Mouse (Mus musculus): ENCODE results near the gene Fiz1.
"Not testable (repeated sequence)": the region's sequence is repeated elsewhere in the genome, so short reads cannot be mapped to it uniquely, and the experiment has no call there.

The Fiz1 gene

DNA sequence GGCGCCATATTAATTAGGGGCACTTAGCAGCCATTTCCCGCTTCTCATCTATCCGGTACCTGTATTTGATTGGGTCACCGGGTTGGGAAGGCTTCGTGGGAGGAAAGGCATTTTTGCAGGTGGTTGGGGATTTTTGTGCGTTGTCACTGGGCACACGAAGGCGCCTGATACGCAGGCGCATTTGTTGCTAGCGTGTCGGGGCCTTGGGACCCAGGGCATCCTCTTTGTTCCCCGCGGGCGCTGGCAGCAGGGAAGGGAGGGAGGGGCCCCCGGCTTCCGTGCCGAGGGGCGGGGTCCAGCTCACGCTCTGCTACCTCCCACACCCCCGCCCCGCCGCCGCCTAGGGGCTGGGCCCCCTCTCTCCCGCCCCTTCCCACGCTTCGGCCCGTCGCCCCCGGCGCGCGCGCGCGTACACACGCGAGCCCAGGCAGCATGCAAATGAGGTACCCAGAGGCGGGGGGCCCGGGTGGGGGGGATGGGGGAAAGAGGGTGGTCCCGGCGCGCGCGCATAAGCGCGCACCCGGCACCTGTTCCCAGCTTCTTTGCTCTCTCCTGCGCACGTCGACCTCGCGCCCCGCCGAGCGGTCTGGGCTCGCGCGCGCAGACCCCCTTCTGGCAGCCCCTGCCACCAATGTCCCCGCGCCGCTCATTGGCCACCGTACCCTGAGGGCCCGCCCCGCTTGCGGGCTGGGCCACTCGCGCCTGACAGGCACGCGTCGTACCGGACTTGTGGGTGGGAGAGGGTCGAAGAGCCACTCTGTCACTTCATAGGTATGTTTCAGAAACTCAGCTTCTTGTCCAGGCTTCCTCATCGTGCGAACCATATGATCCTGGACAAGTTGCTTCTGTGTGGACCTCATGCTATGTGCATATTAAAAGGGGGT lies 863 bp upstream of the Fiz1 start, which contains the start of gene Gm44973:
Gene Gm44973, plus strand, starts transcription at position 379 of the 884 bp plus-strand sequence.
- in situ Hi-C loops (cut with MboI, MseI): loop anchor here (5.0 to 10.0 kb wide), 3 partner anchors 98 to 1311 kb away; partner anchors contain the start of genes Rps9 (in 1 of the 2), Zfp628 (in 1 of the 2) and Zfp787 (in 1 of the 2)

GRCm38 (mm10) chr7:5012681-5013513 lies 1.6 kb downstream of the Fiz1 start:
- in situ Hi-C loops (cut with MboI, MseI): loop anchor here (10.0 kb wide), 2 partner anchors 1142 to 1308 kb away; partner anchors contain the start of genes Rps9 (in 1 of the 2) and Zfp787 (in 1 of the 2)

DNA sequence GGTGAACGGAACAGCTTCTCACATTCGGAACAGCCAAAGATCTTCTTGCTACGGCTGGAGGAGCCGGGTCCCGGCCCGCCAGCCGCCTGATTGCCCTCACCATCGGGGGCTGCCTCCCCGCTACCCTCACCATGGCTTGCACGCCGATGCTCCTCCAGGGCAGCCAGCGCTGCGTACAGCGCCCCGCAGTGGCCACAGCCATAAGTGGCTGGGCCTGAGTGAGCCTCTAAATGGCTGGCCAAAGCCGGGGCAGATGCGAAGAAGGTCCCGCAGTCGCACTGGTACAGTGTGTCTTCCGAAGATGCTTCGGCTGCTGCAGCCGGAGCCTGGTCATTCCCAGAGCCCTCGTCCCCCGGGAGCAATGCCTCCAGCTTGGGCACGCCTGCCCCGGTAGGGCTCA lies 6.3 kb downstream of the Fiz1 start:
- in situ Hi-C loops (cut with MboI, MseI): no loop called here

GRCm38 (mm10) chr7:5002876-5003275 lies 11.6 kb downstream of the Fiz1 start:
- in situ Hi-C loops (cut with MboI, MseI): not testable (repeated sequence)

GRCm38 (mm10) chr7:4999876-5000275 lies 14.6 kb downstream of the Fiz1 start:
- in situ Hi-C loops (cut with MboI, MseI): no loop called here

GRCm38 (mm10) chr7:4996934-4997333 lies 17.6 kb downstream of the Fiz1 start:
- in situ Hi-C loops (cut with MboI, MseI): no loop called here

DNA sequence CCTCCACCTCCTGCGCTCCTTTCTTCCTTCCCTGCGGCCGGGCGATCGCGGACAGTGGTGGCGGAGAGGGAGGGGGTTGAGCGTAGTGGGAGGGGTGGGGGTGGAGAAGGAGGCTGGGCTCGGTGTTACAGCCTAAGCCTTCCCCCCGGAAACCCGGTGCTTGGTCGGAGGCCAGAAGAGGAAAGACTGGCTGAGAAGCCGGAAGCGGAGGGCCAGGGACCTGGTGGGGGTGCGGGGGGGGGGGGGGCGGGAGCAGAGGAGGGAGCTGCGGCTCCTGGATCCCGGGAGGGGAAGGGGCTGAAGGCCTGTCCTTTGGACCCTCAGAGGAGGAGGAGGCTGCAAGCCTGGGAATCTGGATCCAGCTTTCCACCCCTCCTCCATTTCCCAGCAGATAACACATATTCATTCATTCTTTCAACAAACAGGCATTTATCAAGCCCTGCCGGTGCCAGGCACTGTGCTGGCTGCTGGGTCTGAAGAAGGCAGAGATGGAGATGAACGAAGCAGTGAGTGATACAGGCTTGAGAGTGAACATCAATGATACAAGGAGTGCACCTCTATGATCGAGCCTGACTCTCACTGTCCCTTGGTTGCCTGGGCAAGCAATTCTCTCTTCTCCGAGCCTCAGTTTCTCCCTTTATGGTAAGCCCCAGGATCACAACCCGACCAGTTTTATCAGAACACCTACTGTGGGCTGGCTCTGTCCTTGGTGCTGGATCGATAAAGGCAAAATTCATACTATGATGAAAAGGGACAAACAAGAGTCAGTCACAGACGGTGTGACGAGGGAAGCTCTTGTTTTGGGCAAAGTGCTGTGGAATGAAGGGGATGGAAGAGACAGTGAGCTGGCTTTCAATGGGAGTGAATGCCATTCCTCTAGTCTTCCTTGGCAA lies 18.2 kb downstream of the Fiz1 start, which contains the start of gene Zfp579:
Gene Zfp579, minus strand, starts transcription at position 156 of the 893 bp plus-strand sequence.
- in situ Hi-C loops (cut with MboI, MseI): no loop called here

GRCm38 (mm10) chr7:4995268-4996002 lies 19.1 kb downstream of the Fiz1 start:
- in situ Hi-C loops (cut with MboI, MseI): no loop called here

- in situ Hi-C loops (cut with MboI, MseI): no loop called here
Observed at GRCm38 (mm10) chr7:4993999-4994788, 20.3 kb downstream of the Fiz1 start.

DNA sequence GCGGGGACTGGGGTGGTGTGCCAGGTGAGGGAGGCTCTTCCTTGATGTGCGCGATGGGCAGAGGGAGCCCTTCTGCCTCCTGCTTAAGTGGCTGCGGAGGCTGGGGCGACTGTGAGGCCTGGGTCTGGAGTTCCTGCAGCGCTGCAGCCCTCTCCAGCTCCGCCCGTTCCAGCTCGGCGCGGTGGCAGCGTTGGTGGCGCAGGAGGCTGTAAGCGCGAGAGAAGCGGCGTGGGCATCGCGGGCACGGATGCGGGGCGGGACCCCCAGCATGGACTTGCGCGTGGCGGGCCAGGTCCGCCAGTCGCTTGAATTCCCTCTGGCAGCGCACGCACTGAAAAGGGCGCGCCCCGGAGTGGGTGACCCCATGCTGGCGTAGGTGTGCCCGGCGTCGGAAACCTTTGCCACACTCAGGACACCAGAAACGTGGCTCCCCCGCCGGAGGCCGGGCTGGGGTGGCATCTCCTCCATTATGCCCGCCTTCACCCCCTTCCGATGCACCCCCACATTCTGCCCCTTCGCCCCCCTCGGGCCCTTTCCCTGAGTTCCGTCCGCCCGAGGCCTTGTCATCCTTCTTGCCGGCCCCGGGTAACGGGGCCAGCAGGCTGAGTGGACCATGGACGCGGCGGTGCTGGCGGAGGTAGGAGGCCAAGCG lies 21.0 kb downstream of the Fiz1 start:
- in situ Hi-C loops (cut with MboI, MseI): no loop called here

DNA sequence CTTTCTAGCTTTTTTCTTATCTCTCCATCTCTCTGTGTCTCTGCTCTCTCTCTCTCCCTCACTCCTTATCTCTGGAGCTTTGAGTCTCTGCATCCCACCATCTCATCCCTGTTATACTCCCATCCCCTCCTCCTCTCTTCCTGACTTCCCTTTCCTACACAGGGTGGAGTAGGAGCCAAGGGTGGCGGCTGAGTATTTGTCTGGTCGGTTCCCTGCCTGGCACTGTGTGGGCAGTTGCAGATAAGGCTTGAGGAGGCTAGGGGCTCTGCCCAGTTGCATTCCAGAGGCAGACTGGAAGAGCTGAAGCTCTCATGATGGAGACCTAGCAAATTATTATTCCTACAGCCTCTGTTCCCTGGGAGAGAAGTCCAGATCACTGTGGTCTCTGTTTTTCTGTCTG lies 26.2 kb downstream of the Fiz1 start:
- in situ Hi-C loops (cut with MboI, MseI): no loop called here

DNA sequence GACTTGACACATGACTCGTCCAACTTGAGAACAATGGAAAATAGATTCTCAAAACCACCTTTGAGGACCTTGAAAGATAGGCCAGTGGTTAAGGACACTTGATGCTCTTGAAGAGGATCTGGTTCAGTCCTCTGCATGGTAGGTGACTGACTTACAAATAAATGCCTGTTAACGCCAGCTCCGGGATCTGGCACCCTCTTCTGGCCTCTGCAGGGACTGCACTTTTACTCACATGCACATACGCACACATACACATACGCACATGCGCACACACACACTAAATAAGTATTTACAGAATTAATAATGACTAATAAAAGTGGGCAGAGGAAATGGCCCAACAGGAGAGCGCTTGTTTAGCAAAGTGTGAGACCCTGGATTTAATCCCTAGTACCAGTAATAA lies 37.7 kb downstream of the Fiz1 start:
- in situ Hi-C loops (cut with MboI, MseI): no loop called here

- in situ Hi-C loops (cut with MboI, MseI): no loop called here
Observed at GRCm38 (mm10) chr7:4975455-4975854, 39.0 kb downstream of the Fiz1 start.

- in situ Hi-C loops (cut with MboI, MseI): no loop called here
Observed at GRCm38 (mm10) chr7:4972321-4973047, 42.0 kb downstream of the Fiz1 start.

- in situ Hi-C loops (cut with MboI, MseI): no loop called here
Observed at GRCm38 (mm10) chr7:4971710-4972109, 42.8 kb downstream of the Fiz1 start.

- in situ Hi-C loops (cut with MboI, MseI): no loop called here
Observed at GRCm38 (mm10) chr7:4971068-4971467, 43.4 kb downstream of the Fiz1 start, which contains the start of gene Sbk3. TSS of gene Sbk3 (minus strand) at chr7:4971168.

GRCm38 (mm10) chr7:4964988-4965387 lies 49.5 kb downstream of the Fiz1 start:
- in situ Hi-C loops (cut with MboI, MseI): no loop called here

GRCm38 (mm10) chr7:4964272-4964671 lies 50.2 kb downstream of the Fiz1 start, which contains the start of gene Sbk2:
TSS of gene Sbk2 (minus strand) at chr7:4964406.
- in situ Hi-C loops (cut with MboI, MseI): no loop called here

Measured in T-helper 17 cell (primary cell).